In genomic region chr10:29445076-29445475, GRCm38 (mm10) we compare ENCODE assay signal across 16 mouse cellular contexts.
"Had no signal": no experiment of that assay in that cellular context is flagged by ENCODE, and none has a peak within 500 bp of the region (broad histone marks: within the 10 kb centered on the region; RNA-seq: fewer than 3 reads in every experiment).

No protein-coding gene starts in this region.

- H3K27ac ChIP-seq: liver, embryonic 14.5 days; macrophage; midbrain, embryonic 12.5 days; neural tube, embryonic 12.5 days had no signal

- H3K4me2 ChIP-seq: lung, embryonic 14.5 days; midbrain, embryonic 12.5 days; neural tube, embryonic 12.5 days had no signal

- H3K4me3 ChIP-seq: megakaryocyte, embryonic 14.5 days; midbrain, embryonic 12.5 days; neural tube, embryonic 12.5 days had no signal

- H3K27me3 ChIP-seq: megakaryocyte, embryonic 14.5 days; midbrain, embryonic 12.5 days; neural tube, embryonic 12.5 days had no signal

- H3K9me3 ChIP-seq: megakaryocyte, embryonic 14.5 days; midbrain, embryonic 12.5 days; neural tube, embryonic 12.5 days had no signal

- H3K36me3 ChIP-seq: midbrain, embryonic 12.5 days; neural tube, embryonic 12.5 days had no signal

- DNase-seq: lung, adult 18-20 months; lung, postnatal 10 days; midbrain, embryonic 14.5 days; right cerebral cortex, postnatal 25 days; right cerebral cortex, postnatal 4 days; spleen, adult 18-20 months; thymus, adult 18-20 months; thymus, postnatal 14 days; thymus, postnatal 36 days had no signal

- H3K9ac ChIP-seq: liver, embryonic 14.5 days; lung, embryonic 14.5 days; midbrain, embryonic 12.5 days; neural tube, embryonic 12.5 days had no signal

- ATAC-seq: midbrain, embryonic 16.5 days had no signal

- H3K4me1 ChIP-seq: megakaryocyte, embryonic 14.5 days; midbrain, embryonic 12.5 days; neural tube, embryonic 12.5 days had no signal
